Mouse (Mus musculus): ENCODE measurements around the gene Mfsd2a. TPM values are rescaled to one million over a fixed set of nuclear protein-coding genes. Genes with fewer than 3 reads are reported as not detected.

Mfsd2a gene
- polyA plus RNA-seq (2017; shearing (Covaris generic)), result 3.0 TPM

GRCm38 (mm10) chr4:122961100-122961567 is at the start of gene Mfsd2a:
Gene Mfsd2a, minus strand, starts transcription at chr4:122961188.

GRCm38 (mm10) chr4:122995404-122996220 is 34.6 kb upstream of the Mfsd2a start, which contains the start of gene Mycl:
Gene Mycl, plus strand, starts transcription at chr4:122995652.

Other genes with a start within 250 kb of the Mfsd2a start
- gene Ppt1, start 124.9 kb downstream of the Mfsd2a start, polyA plus RNA-seq (2017; shearing (Covaris generic)), result 115 TPM
- 193 TPM for gene Cap1, start 75.1 kb downstream of the Mfsd2a start, polyA plus RNA-seq (2017; shearing (Covaris generic))
- not detected for gene Mycl, start 34.5 kb upstream of the Mfsd2a start, polyA plus RNA-seq (2017; shearing (Covaris generic))
- gene Trit1, start 55.4 kb upstream of the Mfsd2a start, polyA plus RNA-seq (2017; shearing (Covaris generic)), result 28.0 TPM
- gene Bmp8b, start 144.0 kb upstream of the Mfsd2a start, polyA plus RNA-seq (2017; shearing (Covaris generic)), result 0.24 TPM
- not detected for gene Oxct2b, start 155.1 kb upstream of the Mfsd2a start, polyA plus RNA-seq (2017; shearing (Covaris generic))
- gene Ppie, start 178.8 kb upstream of the Mfsd2a start, polyA plus RNA-seq (2017; shearing (Covaris generic)), result 98.9 TPM
- gene Hpcal4, start 222.0 kb upstream of the Mfsd2a start, polyA plus RNA-seq (2017; shearing (Covaris generic)), result not detected
- gene Nt5c1a, start 240.3 kb upstream of the Mfsd2a start, polyA plus RNA-seq (2017; shearing (Covaris generic)), result not detected

All from CD4-positive, CD25-positive, alpha-beta regulatory T cell, adult 9 weeks (primary cell).